Mouse (Mus musculus) hindbrain, embryonic 14.5 days (tissue): Measurements from ENCODE around the gene Rnf208. TPM values are rescaled to one million over a fixed set of nuclear protein-coding genes. Genes with fewer than 3 reads are reported as not detected.
A peak's percentile ranks its signal among the peaks of the same experiment; 100 is the strongest.

Source experiments
- ATAC-seq: fragments of 200-750 bp; cut with Nextera tagmentation; 2 replicates; pipeline ENCODE4 v1.8.0; 2017; ENCODE audit warnings: moderate number of reproducible peaks, mild to moderate bottlenecking, moderate TSS enrichment, moderate library complexity; ENCODE audit not compliant: low FRiP score
- DNase-seq: peaks from one replicate; pipeline ENCODE4 v3.0.0-alpha.2; 2015; ENCODE audit warnings: low spot score
- H3K27ac ChIP-seq: fragments of 300-500 bp; sonication (generic); 2 replicates; pipeline ENCODE4 v1.5.1; 2014; ENCODE audit warnings: mild to moderate bottlenecking, moderate library complexity
- H3K27me3 ChIP-seq: fragments of 300-500 bp; sonication (generic); 2 replicates; pipeline ENCODE4 v1.6.1; 2014; ENCODE audit warnings: mild to moderate bottlenecking, low read length, mixed read lengths; ENCODE audit not compliant: control insufficient read depth, insufficient read depth
- H3K36me3 ChIP-seq: fragments of 300-500 bp; sonication (generic); replicated peaks from 2 replicates; pipeline ENCODE4 v1.6.1; 2014; ENCODE audit not compliant: control insufficient read depth, insufficient read depth
- H3K4me1 ChIP-seq: fragments of 300-500 bp; sonication (generic); replicated peaks from 2 replicates; pipeline ENCODE4 v1.6.1; 2014; ENCODE audit warnings: antibody characterized with exemption, low read length, mixed read lengths; ENCODE audit not compliant: control insufficient read depth, insufficient read depth
- H3K4me2 ChIP-seq: fragments of 300-500 bp; sonication (generic); replicated peaks from 2 replicates; pipeline ENCODE4 v1.6.1; 2014; ENCODE audit warnings: mild to moderate bottlenecking, moderate library complexity
- H3K4me3 ChIP-seq: fragments of 300-500 bp; sonication (generic); replicated peaks from 2 replicates; pipeline ENCODE4 v1.5.1; 2014; ENCODE audit warnings: mild to moderate bottlenecking, low read length
- H3K9ac ChIP-seq: fragments of 300-500 bp; sonication (generic); 2 replicates; pipeline ENCODE4 v1.6.1; 2014
- H3K9me3 ChIP-seq: fragments of 300-500 bp; sonication (generic); 2 replicates; pipeline ENCODE4 v1.6.1; 2016; ENCODE audit warnings: low read length; ENCODE audit not compliant: control insufficient read depth
- WGBS: fragments of 180-500 bp; shearing (Covaris S2); extraction: QIAGEN DNeasy Blood & Tissue Kit; methylation state at CpG from one replicate; pipeline ENCODE4 v1.1.7; 2014; 5-methylcytosine and 5-hydroxymethylcytosine counted together
- polyA plus RNA-seq: library from polyadenylated mRNA; unstranded; fragments of >200 nt; fragmentation: Nextera tagmentation; extraction: Ambion mirVana; gene quantifications from 2 replicates; pipeline ENCODE4 v1.2.1, GENCODE M21; 2014

Gene Rnf208
- polyA plus RNA-seq, 1 experiment from 2014 or later = 166 TPM

GRCm38 (mm10) chr2:25290816-25291130, 48.7 kb downstream of the Rnf208 start:
- ATAC-seq (no peak), DNase-seq (no peak)

DNA sequence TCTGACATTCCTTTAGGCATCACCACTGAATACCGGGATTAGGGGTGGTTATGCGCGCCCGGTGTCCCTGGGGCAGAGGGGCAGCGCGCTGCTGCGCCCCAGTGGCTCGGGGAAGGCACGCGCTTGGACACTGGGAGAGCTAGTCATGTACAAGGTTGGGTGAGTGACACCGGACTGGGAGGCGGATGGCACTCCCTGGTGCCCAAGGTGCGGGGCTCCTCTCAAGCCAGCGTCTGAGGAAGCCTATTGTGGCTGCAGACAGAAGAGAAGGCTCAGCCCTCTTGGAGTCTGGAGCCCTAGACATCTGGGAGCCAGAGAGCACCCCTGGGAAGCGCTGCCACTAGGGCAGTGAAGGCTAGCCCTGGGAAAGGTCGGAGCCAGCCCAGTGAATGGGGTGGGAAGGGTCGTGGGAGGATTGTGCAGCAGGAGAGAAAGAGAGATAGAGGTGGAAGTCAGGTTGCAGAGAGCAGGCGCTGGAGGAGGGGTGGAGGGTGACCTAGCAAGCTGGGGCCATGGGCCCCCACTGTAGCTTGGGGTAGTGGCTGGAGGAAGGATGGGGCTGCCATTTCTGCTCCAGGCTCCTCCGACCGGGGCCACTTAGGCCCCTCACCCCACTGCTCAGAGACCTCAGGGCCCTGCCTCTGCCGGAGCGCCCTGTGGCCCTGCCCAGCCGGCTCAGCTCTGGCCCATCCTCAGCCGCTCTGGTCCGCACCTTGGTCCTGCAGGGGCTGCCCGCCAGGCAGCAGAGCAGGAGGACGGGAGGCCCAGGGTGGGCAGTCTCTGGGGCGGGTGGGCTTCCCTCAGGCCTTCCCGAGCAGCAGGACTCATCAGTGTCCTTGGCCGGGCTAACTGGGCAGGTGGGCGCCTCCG, 49.4 kb downstream of the Rnf208 start:
- no peak overlapping the region for H3K27ac ChIP-seq
- H3K4me1 ChIP-seq = peaks cover 21% of the 10 kb centered on the region
- DNase-seq = no peak
- peak overlapping the region; percentile 56 for H3K4me2 ChIP-seq
- WGBS = 7% methylated on average over 29 of the region's 32 CpGs
- H3K4me3 ChIP-seq = peak overlapping the region; percentile 26
- ATAC-seq = 0 out of 2 replicates have a peak, but pooled peaks have one; percentile 5
- H3K9ac ChIP-seq = peak overlapping the region; percentile 44; the same call in 1 of the 2 replicates
- H3K9me3 ChIP-seq = no peaks in the 10 kb centered on the region
- H3K27me3 ChIP-seq = peaks cover 70% of the 10 kb centered on the region
- peaks cover 23% of the 10 kb centered on the region for H3K36me3 ChIP-seq

More at GRCm38 (mm10) chr2:25290816-25291130, 48.7 kb downstream of the Rnf208 start:
- Histone ChIP-seq H3K4me2 (peak overlapping the region; percentile 56), H3K4me1 (peaks cover 21% of the 10 kb centered on the region), H3K9me3 (no peaks in the 10 kb centered on the region), H3K27me3 (peaks cover 66% of the 10 kb centered on the region), H3K36me3 (peaks cover 24% of the 10 kb centered on the region), H3K27ac (no peak overlapping the region), H3K9ac (peak overlapping the region; percentile 44; the same call in 1 of the 2 replicates), H3K4me3 (peak overlapping the region; percentile 26)
- 2% methylated on average over 18 of the region's 18 CpGs for WGBS

GRCm38 (mm10) chr2:25292054-25292544, 50.0 kb downstream of the Rnf208 start:
- peak overlapping the region; percentile 39 for H3K4me2 ChIP-seq
- no peak overlapping the region for H3K27ac ChIP-seq
- H3K9me3 ChIP-seq = no peaks in the 10 kb centered on the region
- no peak overlapping the region; the same call in 1 of the 2 replicates for H3K9ac ChIP-seq
- WGBS = 3% methylated on average over 41 of the region's 43 CpGs
- ATAC-seq (peak; percentile 1; the same call in 1 of the 2 replicates), DNase-seq (no peak)
- peak overlapping the region; percentile 19 for H3K4me3 ChIP-seq
- peaks cover 72% of the 10 kb centered on the region for H3K27me3 ChIP-seq
- H3K4me1 ChIP-seq = peaks cover 21% of the 10 kb centered on the region
- peaks cover 27% of the 10 kb centered on the region; the same call in 1 of the 2 replicates for H3K36me3 ChIP-seq

- 6% methylated on average over 1 of the region's 1 CpGs for WGBS
- peak; percentile 69 for DNase-seq
- Histone ChIP-seq H3K27me3 (peaks cover 78% of the 10 kb centered on the region), H3K4me2 (no peak overlapping the region), H3K4me1 (peaks cover 21% of the 10 kb centered on the region), H3K36me3 (peaks cover 31% of the 10 kb centered on the region), H3K9me3 (no peaks in the 10 kb centered on the region), H3K9ac (no peak overlapping the region), H3K27ac (no peak overlapping the region), H3K4me3 (0 out of 2 replicates have a peak overlapping the region, but pooled peaks have one; percentile 19)
- ATAC-seq = no peak
Observed at GRCm38 (mm10) chr2:25292856-25293255, 50.8 kb downstream of the Rnf208 start.

GRCm38 (mm10) chr2:25293706-25294105, 51.7 kb downstream of the Rnf208 start:
- H3K36me3 ChIP-seq = peaks cover 31% of the 10 kb centered on the region
- WGBS = 71% methylated on average over 9 of the region's 9 CpGs
- H3K9ac ChIP-seq = no peak overlapping the region
- ATAC-seq (no peak), DNase-seq (no peak)
- no peak overlapping the region for H3K27ac ChIP-seq
- no peaks in the 10 kb centered on the region for H3K9me3 ChIP-seq
- H3K27me3 ChIP-seq = peaks cover 75% of the 10 kb centered on the region
- H3K4me2 ChIP-seq = no peak overlapping the region
- H3K4me1 ChIP-seq = peaks cover 21% of the 10 kb centered on the region
- no peak overlapping the region for H3K4me3 ChIP-seq

Other genes starting within 250 kb of the Rnf208 start
- 117 and 126 TPM in 2 replicates for gene Nsmf, start 187.9 kb upstream of the Rnf208 start, polyA plus RNA-seq
- 0.21 TPM in 1 of 2 replicates, not detected in the other for gene Entpd8, start 162.0 kb upstream of the Rnf208 start, polyA plus RNA-seq
- not detected in 2 replicates for gene Noxa1, start 147.1 kb upstream of the Rnf208 start, polyA plus RNA-seq
- gene Nrarp, start 61.5 kb upstream of the Rnf208 start, polyA plus RNA-seq = 15.6 and 19.9 TPM in 2 replicates
- gene Tor4a, start 45.4 kb upstream of the Rnf208 start, polyA plus RNA-seq = 2.0 and 2.2 TPM in 2 replicates
- gene Nelfb, start 30.8 kb upstream of the Rnf208 start, polyA plus RNA-seq = 88.0 and 91.6 TPM in 2 replicates
- not detected in 2 replicates for gene Stpg3, start 27.6 kb upstream of the Rnf208 start, polyA plus RNA-seq
- not detected in 2 replicates for gene Fam166a, start 23.5 kb upstream of the Rnf208 start, polyA plus RNA-seq
- gene Tubb4b, start 17.6 kb upstream of the Rnf208 start, polyA plus RNA-seq = 382 and 411 TPM in 2 replicates
- not detected in 2 replicates for gene Slc34a3, start 7.9 kb upstream of the Rnf208 start, polyA plus RNA-seq
- gene Rnf224, start 5.5 kb upstream of the Rnf208 start, polyA plus RNA-seq = not detected in 2 replicates
- gene Cysrt1, start 197 bp downstream of the Rnf208 start, polyA plus RNA-seq = 0.59 TPM in 1 of 2 replicates, not detected in the other
- gene AL732309.1, start 4.6 kb downstream of the Rnf208 start, polyA plus RNA-seq = 2.9 and 5.3 TPM in 2 replicates
- 9.8 and 12.5 TPM in 2 replicates for gene Tmem203, start 13.2 kb downstream of the Rnf208 start, polyA plus RNA-seq
- 13.4 and 14.7 TPM in 2 replicates for gene Tprn, start 20.4 kb downstream of the Rnf208 start, polyA plus RNA-seq
- gene Ssna1, start 30.2 kb downstream of the Rnf208 start, polyA plus RNA-seq = 175 and 190 TPM in 2 replicates
- gene Anapc2, start 30.2 kb downstream of the Rnf208 start, polyA plus RNA-seq = 113 and 114 TPM in 2 replicates
- gene Tmem210, start 45.9 kb downstream of the Rnf208 start, polyA plus RNA-seq = not detected in 2 replicates
- gene Lrrc26, start 47.7 kb downstream of the Rnf208 start, polyA plus RNA-seq = not detected in 2 replicates
- 57.2 and 68.4 TPM in 2 replicates for gene Grin1, start 76.9 kb downstream of the Rnf208 start, polyA plus RNA-seq
- gene Man1b1, start 90.1 kb downstream of the Rnf208 start, polyA plus RNA-seq = 51.6 and 66.0 TPM in 2 replicates
- 21.5 and 24.7 TPM in 2 replicates for gene Dpp7, start 114.1 kb downstream of the Rnf208 start, polyA plus RNA-seq
- gene Uap1l1, start 123.4 kb downstream of the Rnf208 start, polyA plus RNA-seq = 6.3 and 6.8 TPM in 2 replicates
- gene Sapcd2, start 130.1 kb downstream of the Rnf208 start, polyA plus RNA-seq = 10.0 and 10.8 TPM in 2 replicates
- gene Entpd2, start 153.6 kb downstream of the Rnf208 start, polyA plus RNA-seq = 2.6 and 3.3 TPM in 2 replicates
- gene Npdc1, start 157.1 kb downstream of the Rnf208 start, polyA plus RNA-seq = 365 and 378 TPM in 2 replicates
- gene Fut7, start 181.0 kb downstream of the Rnf208 start, polyA plus RNA-seq = 0.37 TPM in 1 of 2 replicates, not detected in the other
- gene Abca2, start 186.4 kb downstream of the Rnf208 start, polyA plus RNA-seq = 15.6 and 17.3 TPM in 2 replicates
- gene Clic3, start 214.6 kb downstream of the Rnf208 start, polyA plus RNA-seq = 2.2 and 2.6 TPM in 2 replicates
- 93.1 and 109 TPM in 2 replicates for gene Paxx, start 218.8 kb downstream of the Rnf208 start, polyA plus RNA-seq
- gene Ptgds, start 227.8 kb downstream of the Rnf208 start, polyA plus RNA-seq = 230 and 390 TPM in 2 replicates